Mouse (Mus musculus) splenic B cell, adult 2 months (primary cell): ENCODE results near the gene Nup210l.

Source experiments
- DNase-seq: peaks from one replicate; pipeline ENCODE4 v3.0.0-alpha.2; 2011; ENCODE audit warnings: low read depth, low spot score
- H3K27me3 ChIP-seq: 2 replicates; pipeline ENCODE4 v1.6.1; 2012; ENCODE audit warnings: mild to moderate bottlenecking, low read length, moderate library complexity, mixed read lengths; ENCODE audit not compliant: control insufficient read depth, poor library complexity, insufficient read depth, severe bottlenecking
- H3K36me3 ChIP-seq: 2 replicates; pipeline ENCODE4 v1.6.1; 2012; ENCODE audit warnings: mild to moderate bottlenecking, low read length, moderate library complexity, mixed read lengths; ENCODE audit not compliant: control insufficient read depth, poor library complexity, insufficient read depth, severe bottlenecking

Gene Nup210l

GRCm38 (mm10) chr3:90213377-90213866 lies 109.5 kb downstream of the Nup210l start, which contains the start of the genes Rps27 and Rab13:
Gene Rps27, minus strand, starts transcription at chr3:90213651.
Gene Rab13, plus strand, starts transcription at chr3:90213695.
- Histone ChIP-seq H3K36me3 (peaks cover 10% of the 10 kb centered on the region), H3K27me3 (no peaks in the 10 kb centered on the region)
- peak; percentile 97 for DNase-seq

DNA sequence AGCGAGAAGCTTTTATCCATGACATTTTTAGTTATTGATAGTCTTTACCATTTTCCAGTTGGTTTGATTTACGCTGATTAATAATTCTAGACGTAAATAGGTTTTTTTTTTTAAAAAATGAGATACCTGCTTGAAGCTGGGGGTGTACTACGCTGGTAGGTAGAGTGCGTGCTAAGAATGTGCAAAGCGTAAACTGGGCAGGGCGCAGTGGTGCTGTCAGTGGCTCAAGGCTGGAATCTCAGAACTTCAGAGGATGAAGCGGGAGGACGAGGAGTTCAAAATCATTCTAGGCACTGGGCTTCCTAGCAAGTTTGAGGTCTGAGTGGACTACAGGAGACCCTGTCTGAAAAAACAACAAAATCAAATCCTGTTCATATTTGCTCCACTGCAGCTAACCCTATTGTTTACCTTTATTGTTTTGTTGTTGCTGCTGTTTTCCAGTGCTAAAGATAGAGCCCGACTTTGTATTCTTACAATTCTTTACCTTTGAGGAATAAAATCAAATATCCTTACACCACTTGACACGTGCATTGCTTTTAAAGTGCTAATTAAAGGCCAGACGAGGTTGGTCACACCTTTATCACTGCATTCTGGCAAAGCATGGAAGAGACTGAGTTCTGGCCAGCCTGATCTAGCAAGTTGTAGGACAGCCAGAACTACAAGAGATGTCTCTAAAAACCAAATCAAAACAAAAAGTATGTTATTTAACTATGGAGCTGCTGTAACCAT lies 110.2 kb downstream of the Nup210l start:
- DNase-seq, result no peak
- H3K36me3 ChIP-seq, result peaks cover 10% of the 10 kb centered on the region
- H3K27me3 ChIP-seq, result no peaks in the 10 kb centered on the region

DNA sequence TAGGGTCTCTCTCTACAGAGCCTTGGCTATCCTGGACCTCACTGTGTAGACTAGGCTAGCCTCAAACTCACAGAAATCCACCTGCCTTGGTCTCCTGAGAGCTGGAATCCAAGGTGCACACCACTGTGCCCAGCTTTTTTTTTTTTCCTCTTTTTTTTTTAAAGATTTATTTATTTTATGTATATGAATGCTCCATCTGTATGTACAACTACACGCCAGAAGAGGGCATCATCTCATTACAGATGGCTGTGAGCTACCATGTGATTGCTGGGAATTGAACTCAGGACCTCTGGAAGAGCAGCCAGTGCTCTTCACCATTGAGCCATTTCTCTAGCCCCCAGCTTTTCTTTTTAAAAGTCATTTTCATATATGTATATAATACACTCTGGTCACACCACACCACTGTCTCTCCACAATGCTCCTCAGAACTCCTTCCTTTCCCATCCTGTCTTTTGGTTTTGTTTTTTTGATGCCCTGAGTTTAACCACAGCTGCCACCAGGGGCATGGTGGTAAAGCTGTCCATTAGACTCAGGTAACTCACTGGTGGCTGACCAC lies 112.0 kb downstream of the Nup210l start:
- Histone ChIP-seq H3K27me3 (no peaks in the 10 kb centered on the region), H3K36me3 (peaks cover 4% of the 10 kb centered on the region; the same call in 1 of the 2 replicates)
- peak; percentile 66 for DNase-seq

DNA sequence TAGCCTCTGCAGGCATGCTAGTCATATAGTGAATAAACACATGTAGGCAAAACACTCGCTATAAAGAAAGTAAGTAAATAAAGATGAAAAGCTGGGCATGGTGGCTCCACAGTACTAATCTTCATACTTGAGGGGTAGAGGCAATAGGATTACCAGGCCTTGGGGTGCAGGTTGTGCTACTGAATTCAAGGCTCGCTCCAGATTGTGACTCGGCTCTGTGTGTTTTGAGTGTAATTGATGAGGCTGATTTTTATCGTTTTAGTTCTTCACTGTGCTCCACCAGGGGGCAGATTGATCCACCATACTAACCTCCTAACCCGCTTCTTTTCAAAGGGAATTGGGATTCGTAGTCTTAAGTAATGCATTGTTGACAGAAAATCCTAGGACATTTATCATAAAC lies 116.2 kb downstream of the Nup210l start:
- no peaks in the 10 kb centered on the region for H3K27me3 ChIP-seq
- H3K36me3 ChIP-seq, result no peaks in the 10 kb centered on the region
- DNase-seq, result peak; percentile 78

GRCm38 (mm10) chr3:90220531-90220951 lies 116.6 kb downstream of the Nup210l start:
- DNase-seq, result no peak
- Histone ChIP-seq H3K27me3 (no peaks in the 10 kb centered on the region), H3K36me3 (no peaks in the 10 kb centered on the region)

- Histone ChIP-seq H3K36me3 (no peaks in the 10 kb centered on the region), H3K27me3 (no peaks in the 10 kb centered on the region)
- no peak for DNase-seq
Measured at GRCm38 (mm10) chr3:90221123-90221522, 117.2 kb downstream of the Nup210l start.

DNA sequence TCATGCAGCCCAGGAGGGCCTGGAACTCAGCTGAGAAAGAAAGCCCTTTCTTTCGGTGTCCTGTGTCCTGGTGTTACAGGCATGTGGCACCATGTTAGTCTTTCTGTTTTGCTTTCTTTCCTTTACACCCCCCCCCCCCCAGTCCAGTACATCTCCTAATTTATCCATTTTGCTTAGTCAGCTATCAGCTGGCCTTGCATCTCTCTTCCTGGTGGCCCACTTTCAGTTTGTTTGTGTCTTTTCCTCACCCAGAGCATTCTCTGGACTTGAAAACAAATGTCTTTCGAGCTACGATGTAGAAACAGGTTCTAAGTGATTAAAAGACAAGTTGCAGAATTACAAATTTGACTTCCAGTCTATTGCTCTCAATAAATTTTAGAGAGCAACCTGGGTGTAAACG lies 118.5 kb downstream of the Nup210l start:
- no peaks in the 10 kb centered on the region for H3K36me3 ChIP-seq
- no peak for DNase-seq
- no peaks in the 10 kb centered on the region for H3K27me3 ChIP-seq

- Histone ChIP-seq H3K36me3 (no peaks in the 10 kb centered on the region), H3K27me3 (no peaks in the 10 kb centered on the region)
- DNase-seq, result no peak
Measured at GRCm38 (mm10) chr3:90222941-90223340, 119.0 kb downstream of the Nup210l start.

- H3K36me3 ChIP-seq, result no peaks in the 10 kb centered on the region
- DNase-seq, result no peak
Measured at GRCm38 (mm10) chr3:90224331-90224730, 120.4 kb downstream of the Nup210l start.

DNA sequence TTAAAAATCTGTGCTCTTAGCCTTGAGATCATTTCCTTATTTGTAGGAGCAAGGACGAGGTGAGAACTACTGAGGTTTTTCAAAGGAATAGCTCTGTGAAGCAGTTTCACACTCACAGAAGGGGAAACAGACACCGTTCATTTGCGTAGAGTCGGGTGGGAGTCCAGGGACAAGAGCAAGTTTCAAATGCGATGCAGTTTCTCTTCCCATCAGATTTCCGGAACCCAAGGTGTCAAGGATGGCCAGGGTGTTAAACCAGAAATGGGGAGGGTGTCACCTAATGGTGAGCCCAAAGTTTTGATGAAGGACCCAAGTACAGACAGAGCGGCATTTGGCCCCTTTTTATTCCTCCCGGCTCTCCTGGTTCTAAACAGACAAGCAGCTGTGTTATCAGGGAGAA lies 127.1 kb downstream of the Nup210l start:
- peak; percentile 78 for DNase-seq
- no peaks in the 10 kb centered on the region for H3K27me3 ChIP-seq
- H3K36me3 ChIP-seq, result peaks cover 12% of the 10 kb centered on the region

More at GRCm38 (mm10) chr3:90224331-90224730, 120.4 kb downstream of the Nup210l start:
- no peaks in the 10 kb centered on the region for H3K27me3 ChIP-seq

DNA sequence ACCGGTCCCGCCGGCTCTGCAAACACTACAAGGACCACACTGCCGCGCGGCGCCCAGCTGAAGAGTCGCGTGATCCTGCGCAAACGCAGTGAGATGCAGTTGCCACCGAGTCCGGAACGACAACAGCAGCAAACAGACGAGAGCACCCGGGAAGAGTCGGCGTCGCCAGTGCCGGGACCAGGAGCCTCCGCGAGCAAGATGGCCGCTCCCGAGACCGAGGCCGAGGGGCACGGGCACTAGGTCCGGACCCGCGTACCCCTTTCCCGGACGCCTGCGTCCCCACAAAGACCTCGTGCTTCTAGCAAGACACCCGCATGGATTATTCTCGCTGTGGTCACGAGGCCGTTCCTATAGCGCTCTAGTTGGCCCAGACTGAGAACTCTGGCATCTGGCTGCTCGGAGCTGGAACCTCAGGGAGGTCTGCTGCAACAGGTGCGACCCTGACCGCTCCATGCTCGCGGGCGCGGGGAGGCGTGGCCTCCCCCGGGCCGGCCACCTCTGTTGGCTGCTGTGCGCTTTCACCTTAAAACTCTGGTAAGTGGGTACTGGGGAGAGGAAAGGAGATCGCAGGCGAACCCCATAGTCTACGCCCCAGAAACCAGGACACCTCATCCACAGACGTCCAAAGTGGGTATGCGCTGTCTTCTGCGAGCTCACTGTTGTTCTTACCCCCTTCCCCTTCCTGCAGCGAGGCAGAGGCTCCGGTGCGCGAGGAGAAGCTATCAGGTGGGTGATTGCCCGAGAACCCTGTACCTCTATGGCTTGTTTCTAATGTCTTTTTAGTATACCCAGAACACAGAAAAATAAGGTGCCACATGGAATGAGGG lies 127.8 kb downstream of the Nup210l start, which contains the start of gene Jtb:
Gene Jtb, plus strand, starts transcription at position 91 of the 827 bp plus-strand sequence.
- peaks cover 15% of the 10 kb centered on the region for H3K36me3 ChIP-seq
- DNase-seq, result peak; percentile 94
- no peaks in the 10 kb centered on the region for H3K27me3 ChIP-seq

- Histone ChIP-seq H3K36me3 (0 out of 2 replicates have a peak, but pooled peaks cover 2% of the 10 kb centered on the region), H3K27me3 (no peaks in the 10 kb centered on the region)
- no peak for DNase-seq
Measured at GRCm38 (mm10) chr3:90241251-90241650, 137.3 kb downstream of the Nup210l start.

GRCm38 (mm10) chr3:90241669-90242358 lies 137.9 kb downstream of the Nup210l start:
- no peak for DNase-seq
- Histone ChIP-seq H3K27me3 (no peaks in the 10 kb centered on the region), H3K36me3 (no peaks in the 10 kb centered on the region)
